Mouse (Mus musculus) midbrain, postnatal 0 days (tissue): ENCODE measurements around the gene Cav2. TPM values are rescaled to one million over a fixed set of nuclear protein-coding genes. Genes with fewer than 3 reads are reported as not detected.

Experiments
- ATAC-seq: fragments of 200-750 bp; cut with Nextera tagmentation; 2 replicates; pipeline ENCODE4 v1.8.0; 2017; ENCODE audit warnings: moderate number of reproducible peaks, mild to moderate bottlenecking, moderate TSS enrichment, moderate library complexity; ENCODE audit not compliant: low FRiP score
- DNase-seq: peaks from one replicate; pipeline ENCODE4 v3.0.0-alpha.2; 2015; ENCODE audit warnings: low spot score
- H3K27ac ChIP-seq: fragments of 300-500 bp; sonication (generic); 2 replicates; pipeline ENCODE4 v1.5.1; 2014; ENCODE audit warnings: low read depth, mild to moderate bottlenecking, low read length, mixed read lengths
- H3K27me3 ChIP-seq: fragments of 300-500 bp; sonication (generic); 2 replicates; pipeline ENCODE4 v1.6.1; 2014; ENCODE audit warnings: low read length, control low read depth, mixed read lengths; ENCODE audit not compliant: insufficient read depth
- H3K36me3 ChIP-seq: fragments of 300-500 bp; sonication (generic); 2 replicates; pipeline ENCODE4 v1.6.1; 2014; ENCODE audit warnings: low read length, control low read depth, mixed read lengths; ENCODE audit not compliant: insufficient read depth
- H3K4me1 ChIP-seq: fragments of 300-500 bp; sonication (generic); 2 replicates; pipeline ENCODE4 v1.6.1; 2014; ENCODE audit warnings: mild to moderate bottlenecking, control low read depth, antibody characterized with exemption, low read length, mixed read lengths; ENCODE audit not compliant: insufficient read depth
- H3K4me2 ChIP-seq: fragments of 300-500 bp; sonication (generic); 2 replicates; pipeline ENCODE4 v1.6.1; 2014; ENCODE audit warnings: low read depth, mild to moderate bottlenecking, low read length, mixed read lengths; ENCODE audit not compliant: poor library complexity, severe bottlenecking
- H3K4me3 ChIP-seq: fragments of 300-500 bp; sonication (generic); 2 replicates; pipeline ENCODE4 v1.5.1; 2014; ENCODE audit warnings: low read depth, mild to moderate bottlenecking, low read length, moderate library complexity
- H3K9ac ChIP-seq: fragments of 300-500 bp; sonication (generic); replicated peaks from 2 replicates; pipeline ENCODE4 v1.6.1; 2014; ENCODE audit warnings: mild to moderate bottlenecking, low read length, moderate library complexity, mixed read lengths; ENCODE audit not compliant: poor library complexity, severe bottlenecking
- H3K9me3 ChIP-seq: fragments of 300-500 bp; sonication (generic); 2 replicates; pipeline ENCODE4 v1.6.1; 2016; ENCODE audit warnings: low read length, control low read depth
- CTCF ChIP-seq: IDR thresholded peaks from 2 replicates; pipeline ENCODE4 v1.5.1; 2016; ENCODE audit warnings: antibody characterized with exemption, mild to moderate bottlenecking
- WGBS: fragments of 180-500 bp; shearing (Covaris S2); extraction: QIAGEN DNeasy Blood & Tissue Kit; methylation state at CpG from one replicate; pipeline ENCODE4 v1.1.7; 2014; 5-methylcytosine and 5-hydroxymethylcytosine counted together
- polyA plus RNA-seq: library from polyadenylated mRNA; unstranded; fragments of >200 nt; fragmentation: Nextera tagmentation; extraction: Ambion mirVana; gene quantifications from 2 replicates; pipeline ENCODE4 v1.2.1, GENCODE M21; 2015
- total RNA-seq: library from RNA; depleted of rRNA; stranded (reverse); fragments of >200 nt; gene quantifications from 2 replicates; pipeline ENCODE4 v1.2.3, GENCODE M21; 2014

Cav2 gene
- total and polyA plus RNA-seq, 2 experiments from 2014 or later = 17.0 to 18.6 TPM

DNA sequence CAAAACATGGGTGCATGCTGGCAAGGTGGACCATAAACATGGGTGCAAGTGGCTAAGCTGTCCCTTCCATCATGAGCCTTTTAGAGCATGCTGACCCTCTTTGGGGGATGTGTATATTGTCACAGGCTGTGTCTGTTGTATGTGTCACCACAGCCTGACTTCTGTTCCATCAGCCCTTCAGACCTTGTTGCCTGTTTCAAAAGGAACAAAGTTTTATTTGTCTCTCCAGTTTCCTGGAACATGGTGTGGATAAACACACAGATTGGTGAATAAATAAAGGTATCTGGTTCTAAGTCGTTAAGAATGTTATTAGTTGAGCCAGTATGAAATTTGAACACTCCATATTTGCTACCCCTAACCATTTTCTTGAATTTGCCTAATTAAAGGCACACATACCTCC, 29.0 kb upstream of the Cav2 start:
- H3K9me3 ChIP-seq = no peaks in the 10 kb centered on the region
- DNase-seq = no peak
- ATAC-seq = no peak
- H3K36me3 ChIP-seq = no peaks in the 10 kb centered on the region
- H3K27ac ChIP-seq = no peak overlapping the region
- no peak overlapping the region for H3K4me3 ChIP-seq
- H3K27me3 ChIP-seq = no peaks in the 10 kb centered on the region
- H3K9ac ChIP-seq = no peak overlapping the region
- H3K4me2 ChIP-seq = no peak overlapping the region
- no peaks in the 10 kb centered on the region for H3K4me1 ChIP-seq
- WGBS = 79% methylated on average over 1 of the region's 1 CpGs
- TF ChIP-seq CTCF = no peak

DNA sequence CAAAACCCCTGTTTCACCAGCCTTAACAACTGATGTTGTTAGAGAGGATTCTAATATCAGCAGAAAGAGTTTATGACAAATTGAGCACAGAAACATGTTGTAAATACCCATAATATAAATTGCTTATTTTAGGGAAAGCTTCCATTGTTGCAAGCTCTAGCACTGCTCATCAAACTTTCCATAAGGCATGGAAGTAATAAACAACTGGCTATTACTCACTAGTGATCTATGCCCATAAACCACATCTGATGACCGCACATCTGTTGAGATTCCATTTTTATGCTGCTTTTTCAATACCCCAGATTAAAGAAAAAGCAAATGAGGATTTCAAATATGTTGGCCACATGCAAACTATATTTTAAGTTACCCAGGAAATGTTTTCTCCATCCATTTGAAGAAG, 22.8 kb upstream of the Cav2 start:
- Histone ChIP-seq H3K4me2 (no peak overlapping the region), H3K9me3 (no peaks in the 10 kb centered on the region), H3K36me3 (no peaks in the 10 kb centered on the region), H3K27ac (no peak overlapping the region), H3K9ac (no peak overlapping the region), H3K4me3 (no peak overlapping the region), H3K27me3 (no peaks in the 10 kb centered on the region), H3K4me1 (no peaks in the 10 kb centered on the region)
- 94% methylated on average over 1 of the region's 1 CpGs for WGBS
- TF ChIP-seq CTCF = no peak
- ATAC-seq (no peak), DNase-seq (no peak)

DNA sequence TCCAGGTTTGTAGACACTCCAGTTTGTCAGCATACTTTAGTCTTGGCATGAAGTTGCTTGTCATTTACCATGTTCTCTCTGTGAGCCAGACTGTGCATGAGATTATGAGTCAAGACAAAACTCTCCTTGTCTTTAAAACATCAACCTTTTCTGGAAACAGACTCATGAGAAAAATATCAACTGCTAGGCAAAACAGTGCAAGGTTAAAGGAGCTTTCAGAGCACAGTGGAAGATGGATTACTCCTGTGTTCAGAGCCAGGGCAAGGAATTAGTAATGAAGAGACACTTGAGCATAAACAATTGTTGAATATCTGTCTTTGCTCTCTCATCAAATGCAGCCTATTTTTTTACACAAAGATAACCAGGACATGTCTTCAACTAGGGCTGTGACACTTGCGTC, 22.1 kb upstream of the Cav2 start:
- WGBS = 87% methylated on average over 1 of the region's 1 CpGs
- no peak for ATAC-seq
- no peak overlapping the region for H3K9ac ChIP-seq
- no peaks in the 10 kb centered on the region for H3K4me1 ChIP-seq
- H3K4me2 ChIP-seq = no peak overlapping the region
- no peak for DNase-seq
- no peak overlapping the region for H3K4me3 ChIP-seq
- no peaks in the 10 kb centered on the region for H3K27me3 ChIP-seq
- H3K36me3 ChIP-seq = no peaks in the 10 kb centered on the region
- no peaks in the 10 kb centered on the region for H3K9me3 ChIP-seq
- no peak overlapping the region for H3K27ac ChIP-seq
- no peak for TF ChIP-seq CTCF

DNA sequence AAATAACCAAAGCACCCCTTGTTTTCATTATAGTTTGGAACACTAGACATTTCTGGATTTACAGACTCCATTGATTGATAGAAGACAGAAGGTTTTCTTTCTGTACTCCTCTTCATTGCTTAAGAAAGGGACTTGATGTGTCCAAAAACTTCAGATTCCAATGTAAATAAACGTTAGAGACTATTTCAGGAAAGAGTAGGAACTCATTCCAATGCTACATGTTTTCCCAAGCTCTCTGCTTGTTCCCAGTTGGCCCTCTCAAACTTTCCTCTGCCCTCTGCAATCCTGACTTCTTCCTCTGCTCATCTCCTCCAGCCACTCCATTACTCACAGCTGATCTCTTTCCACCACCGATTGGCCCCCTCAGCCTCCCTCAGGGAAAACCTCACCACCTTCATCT, 18.2 kb upstream of the Cav2 start:
- WGBS = 60% methylated on average over 2 of the region's 2 CpGs

DNA sequence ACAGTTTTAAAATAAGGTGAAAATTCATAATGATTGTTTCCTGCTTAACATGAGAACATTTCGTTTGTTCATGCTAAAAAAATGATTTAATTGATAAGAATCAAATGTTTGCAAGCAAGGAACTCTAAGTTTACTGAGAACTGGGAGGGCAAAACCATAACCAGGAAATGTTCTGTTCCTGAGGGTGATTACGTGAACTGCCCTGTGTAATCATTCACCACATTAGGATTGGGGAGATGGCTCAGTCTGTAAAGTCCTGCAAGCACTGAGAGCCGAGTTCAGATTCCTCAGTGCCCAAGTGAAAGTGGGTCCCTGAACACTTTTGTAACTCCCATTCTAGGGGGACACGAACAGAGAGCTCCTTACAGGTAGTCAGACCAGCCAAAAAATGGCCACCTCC, 15.9 kb upstream of the Cav2 start:
- H3K4me1 ChIP-seq = no peaks in the 10 kb centered on the region
- TF ChIP-seq CTCF = no peak
- 80% methylated on average over 4 of the region's 4 CpGs for WGBS
- no peaks in the 10 kb centered on the region for H3K36me3 ChIP-seq
- H3K27ac ChIP-seq = no peak overlapping the region
- H3K27me3 ChIP-seq = no peaks in the 10 kb centered on the region
- H3K9ac ChIP-seq = no peak overlapping the region
- H3K4me3 ChIP-seq = no peak overlapping the region
- H3K4me2 ChIP-seq = no peak overlapping the region
- no peak for DNase-seq
- no peak for ATAC-seq
- H3K9me3 ChIP-seq = no peaks in the 10 kb centered on the region

More for the DNA sequence above, 18.2 kb upstream of the Cav2 start:
- H3K4me2 ChIP-seq = no peak overlapping the region
- no peaks in the 10 kb centered on the region for H3K9me3 ChIP-seq
- H3K9ac ChIP-seq = no peak overlapping the region
- no peak overlapping the region for H3K27ac ChIP-seq
- no peaks in the 10 kb centered on the region for H3K4me1 ChIP-seq
- no peak for TF ChIP-seq CTCF
- ATAC-seq (no peak), DNase-seq (no peak)
- no peaks in the 10 kb centered on the region for H3K27me3 ChIP-seq
- no peaks in the 10 kb centered on the region for H3K36me3 ChIP-seq
- no peak overlapping the region for H3K4me3 ChIP-seq

DNA sequence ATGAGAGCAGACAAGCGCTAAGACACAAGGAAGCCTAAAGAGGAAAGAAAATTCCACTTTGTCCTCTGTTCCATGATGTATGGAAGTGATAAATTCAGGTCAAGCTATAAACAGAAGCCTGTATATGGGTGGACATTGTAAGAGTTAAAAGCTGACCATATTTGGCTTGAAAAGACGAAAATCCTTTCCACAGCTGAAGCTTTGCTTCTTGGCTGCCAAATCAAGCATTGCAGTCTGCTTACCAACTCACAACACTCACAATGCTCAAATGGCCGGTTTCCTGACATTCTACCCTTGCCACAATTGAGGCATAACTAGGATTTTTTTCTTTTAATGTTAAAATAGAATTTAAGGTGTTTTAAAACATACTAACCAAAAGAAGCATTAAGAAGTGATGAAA, 14.5 kb upstream of the Cav2 start:
- H3K9me3 ChIP-seq = no peaks in the 10 kb centered on the region

More for the DNA sequence above, 14.5 kb upstream of the Cav2 start:
- WGBS = 74% methylated on average over 3 of the region's 3 CpGs
- Histone ChIP-seq H3K27me3 (no peaks in the 10 kb centered on the region), H3K9ac (no peak overlapping the region), H3K27ac (no peak overlapping the region), H3K4me2 (no peak overlapping the region), H3K4me3 (no peak overlapping the region), H3K36me3 (no peaks in the 10 kb centered on the region), H3K4me1 (no peaks in the 10 kb centered on the region)
- no peak for ATAC-seq
- DNase-seq = no peak
- no peak for TF ChIP-seq CTCF
